Mouse (Mus musculus): Measurements from ENCODE around the gene Phc2.
"Not testable (repeated sequence)": the region's sequence is repeated elsewhere in the genome, so short reads cannot be mapped to it uniquely, and the experiment has no call there.

Phc2 gene

GRCm38 (mm10) chr4:128645896-128646295 lies 8.6 kb upstream of the Phc2 start:
- DNase-seq (ENCODE audit: low spot score), result peak; percentile 38

GRCm38 (mm10) chr4:128646762-128647161 lies 7.7 kb upstream of the Phc2 start:
- DNase-seq (ENCODE audit: low spot score), result peak; percentile 42

GRCm38 (mm10) chr4:128648567-128649255 lies 5.8 kb upstream of the Phc2 start:
- peak; percentile 42 for DNase-seq (ENCODE audit: low spot score)

- DNase-seq (ENCODE audit: low spot score), result no peak
These were observed 3.0 kb upstream of the Phc2 start for GRCm38 (mm10) chr4:128651530-128651929.

GRCm38 (mm10) chr4:128652584-128653298 lies 1.8 kb upstream of the Phc2 start:
- peak; percentile 44 for DNase-seq (ENCODE audit: low spot score)

- no peak for DNase-seq (ENCODE audit: low spot score)
These were observed 944 bp downstream of the Phc2 start for GRCm38 (mm10) chr4:128655446-128655845.

- DNase-seq (ENCODE audit: low spot score), result no peak
These were observed 5.7 kb downstream of the Phc2 start for GRCm38 (mm10) chr4:128660196-128660595.

GRCm38 (mm10) chr4:128661063-128661462 lies 6.6 kb downstream of the Phc2 start:
- DNase-seq (ENCODE audit: low spot score), result no peak

- no peak for DNase-seq (ENCODE audit: low spot score)
These were observed 9.5 kb downstream of the Phc2 start for GRCm38 (mm10) chr4:128664002-128664401.

GRCm38 (mm10) chr4:128666362-128666761 lies 11.9 kb downstream of the Phc2 start:
- DNase-seq (ENCODE audit: low spot score), result not testable (repeated sequence)

GRCm38 (mm10) chr4:128667195-128667594 lies 12.7 kb downstream of the Phc2 start:
- not testable (repeated sequence) for DNase-seq (ENCODE audit: low spot score)

GRCm38 (mm10) chr4:128669229-128669628 lies 14.7 kb downstream of the Phc2 start:
- no peak for DNase-seq (ENCODE audit: low spot score)

GRCm38 (mm10) chr4:128670566-128671191 lies 16.2 kb downstream of the Phc2 start:
- peak; percentile 81 for DNase-seq (ENCODE audit: low spot score)

- no peak for DNase-seq (ENCODE audit: low spot score)
These were observed 18.0 kb downstream of the Phc2 start for GRCm38 (mm10) chr4:128672494-128672893.

GRCm38 (mm10) chr4:128678564-128679217 lies 24.2 kb downstream of the Phc2 start:
- peak; percentile 66 for DNase-seq (ENCODE audit: low spot score)

GRCm38 (mm10) chr4:128681126-128681525 lies 26.6 kb downstream of the Phc2 start:
- peak; percentile 60 for DNase-seq (ENCODE audit: low spot score)

- DNase-seq (ENCODE audit: low spot score), result no peak
These were observed 27.8 kb downstream of the Phc2 start for GRCm38 (mm10) chr4:128682281-128682680.

GRCm38 (mm10) chr4:128683706-128684105 lies 29.2 kb downstream of the Phc2 start:
- no peak for DNase-seq (ENCODE audit: low spot score)

GRCm38 (mm10) chr4:128684108-128684507 lies 29.6 kb downstream of the Phc2 start:
- DNase-seq (ENCODE audit: low spot score), result no peak

- peak; percentile 51 for DNase-seq (ENCODE audit: low spot score)
These were observed 34.0 kb downstream of the Phc2 start for GRCm38 (mm10) chr4:128688513-128688913.

- no peak for DNase-seq (ENCODE audit: low spot score)
These were observed 34.5 kb downstream of the Phc2 start for GRCm38 (mm10) chr4:128688976-128689375.

- DNase-seq (ENCODE audit: low spot score), result no peak
These were observed 35.3 kb downstream of the Phc2 start for GRCm38 (mm10) chr4:128689739-128690304.
